Mouse (Mus musculus): ENCODE data around the gene Ikzf4. TPM values are rescaled to one million over a fixed set of nuclear protein-coding genes. Genes with fewer than 3 reads are reported as not detected.
A peak's percentile ranks its signal among the peaks of the same experiment; 100 is the strongest.
"Not testable (repeated sequence)": the region's sequence is repeated elsewhere in the genome, so short reads cannot be mapped to it uniquely, and the experiment has no call there.

The Ikzf4 gene
- polyA plus RNA-seq, 2 experiments = 0.05 to 0.18 TPM

DNA sequence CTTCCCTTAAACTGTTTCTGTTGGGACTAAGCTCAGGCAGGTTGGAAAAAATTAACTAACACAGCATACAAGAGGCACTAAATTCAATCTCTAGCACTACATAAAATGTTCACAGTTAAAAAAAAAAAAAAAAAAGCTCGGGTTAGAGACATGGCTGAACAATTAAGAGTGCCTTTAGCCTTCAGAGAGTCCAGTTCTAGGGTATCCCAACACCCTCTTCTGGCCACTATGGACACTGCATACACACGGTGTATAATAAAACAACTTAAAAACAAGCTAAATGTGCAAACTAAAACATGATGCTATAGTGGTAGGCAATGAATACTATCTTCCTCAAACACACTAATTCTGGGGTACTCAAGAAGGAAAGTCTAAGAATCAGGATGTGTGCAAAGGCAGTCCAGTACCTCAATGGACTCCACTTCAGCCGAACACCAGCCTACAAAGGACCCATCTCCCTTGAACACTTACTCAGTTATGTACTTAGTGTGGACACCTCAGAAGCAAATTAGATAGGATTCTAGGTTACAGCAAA lies 23.7 kb downstream of the Ikzf4 start:
- Histone ChIP-seq H3K4me2 (ENCODE audit: low read depth) (no peak overlapping the region), H3K27ac (no peak overlapping the region), H3K4me1 (replicated peaks; ENCODE audit: control insufficient read depth in 2 of 2, insufficient read depth in 2 of 2, low read length in 1 of 2) (peaks cover 10 to 12% of the 10 kb centered on the region in 2 experiments), H3K36me3 (replicated peaks; ENCODE audit: control insufficient read depth, insufficient read depth, low read depth) (peaks cover 25% of the 10 kb centered on the region), H3K4me3 (ENCODE audit: insufficient read depth in 1 of 2, low read depth in 2 of 2, low read length in 2 of 2) (no peak overlapping the region), H3K27me3 (ENCODE audit: control insufficient read depth, insufficient read depth, low read length) (no peaks in the 10 kb centered on the region), H3K9ac (replicated peaks) (no peak overlapping the region), H3K9me3 (ENCODE audit: control insufficient read depth, low read length) (no peaks in the 10 kb centered on the region)
- WGBS (ENCODE audit: insufficient replicate concordance) = 63% methylated on average over 3 of the region's 3 CpGs
- no peak for ATAC-seq (ENCODE audit: insufficient read depth)
- DNase-seq (ENCODE audit: low read depth in 3 of 3, low spot score in 3 of 3) = no peak
- TF ChIP-seq EP300 (IDR thresholded peaks at IDR 0.05; ENCODE audit: low read depth) (no peak), CTCF (IDR thresholded peaks at IDR 0.05; ENCODE audit: low read depth) (peak; percentile 26; the same call in 1 of the 2 replicates)

DNA sequence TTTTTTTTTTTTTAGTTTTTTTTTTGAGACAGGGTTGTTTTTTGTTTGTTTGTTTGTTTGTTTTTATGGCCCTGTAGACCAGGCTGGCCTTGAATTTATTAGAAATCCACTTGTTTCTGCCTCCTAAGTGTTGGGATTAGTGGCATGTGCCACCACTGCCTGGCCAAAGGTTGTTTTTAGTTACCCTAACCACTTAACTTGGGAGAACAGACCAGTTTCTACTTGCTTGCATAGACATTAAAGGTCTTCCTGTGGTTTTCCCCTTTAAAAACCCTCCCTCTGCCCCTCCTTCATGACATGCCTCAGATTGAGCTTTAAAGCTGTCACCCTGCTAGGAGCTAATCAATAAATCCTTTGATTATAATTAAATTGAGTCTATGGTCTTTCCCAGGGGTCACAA lies 25.6 kb downstream of the Ikzf4 start:
- no peak for ATAC-seq (ENCODE audit: insufficient read depth)
- no peak overlapping the region for H3K4me2 ChIP-seq (ENCODE audit: low read depth)

DNA sequence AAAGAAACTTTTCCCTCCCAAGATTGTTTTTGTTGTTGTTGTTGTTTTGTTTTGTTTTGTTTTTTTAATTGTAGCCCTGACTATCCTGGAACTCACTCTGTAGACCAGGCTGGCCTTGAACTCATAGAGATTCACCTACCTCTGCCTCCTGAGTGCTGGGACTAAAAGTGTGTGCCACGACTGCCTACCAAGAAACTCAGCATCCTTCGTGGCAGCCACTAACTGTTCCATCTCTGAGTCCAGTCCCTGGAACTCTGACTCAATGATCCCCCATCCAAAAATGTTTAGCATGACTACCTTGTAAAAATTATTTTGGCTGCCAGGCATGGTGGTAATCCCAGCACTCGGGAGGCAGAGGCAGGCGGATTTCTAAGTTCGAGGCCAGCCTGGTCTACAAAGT lies 26.6 kb downstream of the Ikzf4 start:
- WGBS (ENCODE audit: insufficient replicate concordance) = 71% methylated on average over 5 of the region's 5 CpGs
- not testable (repeated sequence) for H3K36me3 ChIP-seq (replicated peaks; ENCODE audit: control insufficient read depth, insufficient read depth, low read depth); H3K4me3 ChIP-seq (ENCODE audit: insufficient read depth in 1 of 2, low read depth in 2 of 2, low read length in 2 of 2); H3K9ac ChIP-seq (replicated peaks); H3K9me3 ChIP-seq (ENCODE audit: control insufficient read depth, low read length); H3K27me3 ChIP-seq (ENCODE audit: control insufficient read depth, insufficient read depth, low read length); H3K4me2 ChIP-seq (ENCODE audit: low read depth); H3K4me1 ChIP-seq (replicated peaks; ENCODE audit: control insufficient read depth in 2 of 2, insufficient read depth in 2 of 2, low read length in 1 of 2); DNase-seq (ENCODE audit: low read depth in 3 of 3, low spot score in 3 of 3); ATAC-seq (ENCODE audit: insufficient read depth); H3K27ac ChIP-seq

More for the DNA sequence above, 25.6 kb downstream of the Ikzf4 start:
- no peak overlapping the region for H3K27ac ChIP-seq
- H3K27me3 ChIP-seq (ENCODE audit: control insufficient read depth, insufficient read depth, low read length) = no peaks in the 10 kb centered on the region
- TF ChIP-seq CTCF (IDR thresholded peaks at IDR 0.05; ENCODE audit: low read depth) = no peak
- no peak for TF ChIP-seq EP300 (IDR thresholded peaks at IDR 0.05; ENCODE audit: low read depth)
- no peak overlapping the region for H3K9ac ChIP-seq (replicated peaks)
- H3K4me3 ChIP-seq (ENCODE audit: insufficient read depth in 1 of 2, low read depth in 2 of 2, low read length in 2 of 2) = no peak overlapping the region
- peaks cover 21% of the 10 kb centered on the region for H3K36me3 ChIP-seq (replicated peaks; ENCODE audit: control insufficient read depth, insufficient read depth, low read depth)
- H3K4me1 ChIP-seq (replicated peaks; ENCODE audit: control insufficient read depth in 2 of 2, insufficient read depth in 2 of 2, low read length in 1 of 2) = peaks cover 4 to 9% of the 10 kb centered on the region in 2 experiments
- H3K9me3 ChIP-seq (ENCODE audit: control insufficient read depth, low read length) = no peaks in the 10 kb centered on the region
- no peak for DNase-seq (ENCODE audit: low read depth in 3 of 3, low spot score in 3 of 3)

DNA sequence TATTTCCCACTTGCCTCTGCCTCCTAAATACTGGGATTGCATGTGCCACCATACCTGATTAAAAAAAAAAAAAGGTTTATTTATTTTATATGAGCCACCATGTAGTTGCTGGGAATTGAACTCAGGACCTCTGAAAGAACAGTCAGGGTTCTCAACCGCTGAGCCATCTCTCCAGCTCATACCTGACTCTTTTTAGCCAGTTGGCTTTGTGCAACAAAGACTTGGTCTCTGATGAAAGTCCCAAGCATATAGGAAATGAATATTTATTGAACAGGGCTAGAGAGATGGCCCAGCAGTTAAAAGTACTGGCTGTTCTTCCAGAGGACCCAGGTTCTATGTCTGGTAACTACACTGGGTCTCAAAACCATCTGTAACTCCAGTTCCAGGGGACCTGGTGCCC lies 27.2 kb downstream of the Ikzf4 start:
- no peaks in the 10 kb centered on the region for H3K9me3 ChIP-seq (ENCODE audit: control insufficient read depth, low read length)
- peaks cover 0 to 3% of the 10 kb centered on the region in 2 experiments; a peak in 2 of 4 replicates for H3K4me1 ChIP-seq (replicated peaks; ENCODE audit: control insufficient read depth in 2 of 2, insufficient read depth in 2 of 2, low read length in 1 of 2)
- no peak overlapping the region for H3K27ac ChIP-seq
- DNase-seq (ENCODE audit: low read depth in 3 of 3, low spot score in 3 of 3) = no peak
- H3K27me3 ChIP-seq (ENCODE audit: control insufficient read depth, insufficient read depth, low read length) = no peaks in the 10 kb centered on the region; the same call in 1 of the 2 replicates
- TF ChIP-seq CTCF (IDR thresholded peaks at IDR 0.05; ENCODE audit: low read depth) = no peak
- TF ChIP-seq EP300 (IDR thresholded peaks at IDR 0.05; ENCODE audit: low read depth) = no peak
- no peak overlapping the region for H3K4me3 ChIP-seq (ENCODE audit: insufficient read depth in 1 of 2, low read depth in 2 of 2, low read length in 2 of 2)
- H3K9ac ChIP-seq (replicated peaks) = no peak overlapping the region
- ATAC-seq (ENCODE audit: insufficient read depth) = no peak
- 76% methylated on average over 1 of the region's 1 CpGs for WGBS (ENCODE audit: insufficient replicate concordance)
- H3K4me2 ChIP-seq (ENCODE audit: low read depth) = no peak overlapping the region
- H3K36me3 ChIP-seq (replicated peaks; ENCODE audit: control insufficient read depth, insufficient read depth, low read depth) = peaks cover 4% of the 10 kb centered on the region

DNA sequence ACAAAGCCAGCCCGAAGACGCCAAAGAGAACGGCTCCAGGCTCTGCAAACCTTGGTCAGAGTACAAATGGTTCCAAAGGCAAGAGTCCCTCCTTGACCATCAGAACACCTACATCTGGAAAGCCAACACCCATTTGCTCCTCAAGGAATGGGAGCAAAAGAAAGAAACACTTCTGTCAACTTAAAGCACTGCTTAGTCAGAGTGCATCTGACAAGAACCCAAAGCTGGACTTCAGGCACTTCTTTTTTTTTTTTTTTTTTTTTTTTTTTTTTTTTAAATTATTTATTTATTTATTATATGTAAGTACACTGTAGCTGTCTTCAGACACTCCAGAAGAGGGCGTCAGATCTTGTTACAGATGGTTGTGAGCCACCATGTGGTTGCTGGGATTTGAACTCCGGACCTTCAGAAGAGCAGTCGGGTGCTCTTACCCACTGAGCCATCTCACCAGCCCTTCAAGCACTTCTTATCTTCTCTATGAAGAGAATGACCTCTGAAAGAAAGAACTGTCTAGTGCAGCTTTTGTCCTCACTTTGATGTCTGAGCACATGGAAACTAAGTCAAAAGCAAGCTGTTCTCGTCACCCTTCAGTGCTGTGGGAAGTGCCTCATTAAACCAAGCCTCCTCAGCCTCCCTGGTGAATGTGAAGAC lies 29.9 kb downstream of the Ikzf4 start:
- not testable (repeated sequence) for H3K4me3 ChIP-seq (ENCODE audit: insufficient read depth in 1 of 2, low read depth in 2 of 2, low read length in 2 of 2); H3K27ac ChIP-seq; ATAC-seq (ENCODE audit: insufficient read depth); H3K9ac ChIP-seq (replicated peaks); H3K4me2 ChIP-seq (ENCODE audit: low read depth); H3K36me3 ChIP-seq (replicated peaks; ENCODE audit: control insufficient read depth, insufficient read depth, low read depth); DNase-seq (ENCODE audit: low read depth in 3 of 3, low spot score in 3 of 3); H3K4me1 ChIP-seq (replicated peaks; ENCODE audit: control insufficient read depth in 2 of 2, insufficient read depth in 2 of 2, low read length in 1 of 2); H3K27me3 ChIP-seq (ENCODE audit: control insufficient read depth, insufficient read depth, low read length); H3K9me3 ChIP-seq (ENCODE audit: control insufficient read depth, low read length)
- 76% methylated on average over 6 of the region's 7 CpGs for WGBS (ENCODE audit: insufficient replicate concordance)

Measured in liver, embryonic 14.5 days (tissue).